Mouse (Mus musculus) adrenal gland, postnatal 25 days (tissue): ENCODE data around the gene Ssc4d. TPM values are rescaled to one million over a fixed set of nuclear protein-coding genes. Genes with fewer than 3 reads are reported as not detected.

Source experiments
- DNase-seq: peaks from one replicate; pipeline ENCODE4 v3.0.0; 2021; ENCODE audit warnings: mixed read lengths
- total RNA-seq: library from RNA; stranded (reverse); gene quantifications from 2 replicates; pipeline ENCODE4 v1.2.3, GENCODE M21; 2021

Ssc4d gene
- total RNA-seq, 1 experiment from 2014 or later: 7.9 TPM

DNA sequence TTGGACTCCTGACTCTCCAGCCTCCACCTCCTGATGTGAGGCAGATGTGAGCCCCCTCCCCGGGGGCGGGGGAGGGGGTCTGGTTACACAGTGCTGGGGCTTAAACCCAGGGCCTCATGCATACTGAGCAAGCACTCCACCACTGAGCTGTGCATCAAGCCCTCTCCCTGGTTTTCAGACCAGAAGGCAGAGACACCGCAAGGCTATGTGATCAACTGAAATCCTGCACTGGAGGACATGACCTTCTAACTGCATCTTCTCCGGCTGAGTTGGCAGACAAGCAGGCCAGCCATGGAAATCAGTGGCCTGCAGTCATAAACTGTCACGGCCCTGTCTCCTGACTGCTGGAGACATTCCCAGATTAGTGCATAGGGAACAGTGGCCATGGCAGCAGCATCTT is 33.7 kb downstream of the Ssc4d start:
- peak; percentile 39 for DNase-seq

DNA sequence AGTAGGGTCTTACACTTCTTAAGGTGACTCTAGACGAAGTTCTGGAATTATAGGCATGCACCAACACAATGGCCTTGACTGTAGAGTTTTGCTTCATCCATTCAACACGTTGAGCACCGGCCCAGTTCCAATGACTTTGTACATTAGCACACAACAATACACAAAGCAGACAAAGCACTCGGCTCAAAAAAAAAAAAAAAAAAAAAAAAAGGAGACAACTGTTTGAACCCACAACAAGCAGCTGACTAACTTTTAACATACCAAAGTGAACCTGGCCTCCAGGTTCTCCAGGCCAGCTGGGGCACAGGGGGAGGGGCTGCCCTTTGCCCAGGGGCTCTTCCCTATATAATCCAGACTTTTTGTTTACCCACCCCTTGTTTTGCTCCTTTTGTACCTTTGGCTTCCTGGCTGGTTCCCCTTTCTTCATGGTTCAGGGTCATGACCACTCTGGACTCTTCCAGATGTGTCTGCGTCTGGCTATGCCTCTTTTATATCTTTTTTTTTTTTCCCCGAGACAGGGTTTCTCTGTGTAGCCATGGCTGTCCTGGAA is 38.6 kb downstream of the Ssc4d start:
- DNase-seq: no peak

DNA sequence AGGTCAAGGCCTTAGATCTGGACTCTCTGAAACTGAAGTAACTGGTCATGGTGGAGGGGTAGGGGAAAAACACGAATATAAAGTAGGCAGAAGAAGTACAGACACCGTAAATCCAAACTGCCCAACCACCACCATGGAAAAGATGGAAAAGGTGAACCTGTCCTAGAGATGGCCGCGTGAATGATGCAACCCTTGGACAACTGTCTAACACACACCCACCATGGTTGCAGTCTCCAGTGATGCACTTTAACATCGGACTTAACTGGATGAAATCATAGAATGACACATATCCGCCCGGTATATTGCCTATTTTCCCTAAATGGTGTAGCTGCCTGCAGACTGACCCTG is 39.2 kb downstream of the Ssc4d start:
- no peak for DNase-seq

DNA sequence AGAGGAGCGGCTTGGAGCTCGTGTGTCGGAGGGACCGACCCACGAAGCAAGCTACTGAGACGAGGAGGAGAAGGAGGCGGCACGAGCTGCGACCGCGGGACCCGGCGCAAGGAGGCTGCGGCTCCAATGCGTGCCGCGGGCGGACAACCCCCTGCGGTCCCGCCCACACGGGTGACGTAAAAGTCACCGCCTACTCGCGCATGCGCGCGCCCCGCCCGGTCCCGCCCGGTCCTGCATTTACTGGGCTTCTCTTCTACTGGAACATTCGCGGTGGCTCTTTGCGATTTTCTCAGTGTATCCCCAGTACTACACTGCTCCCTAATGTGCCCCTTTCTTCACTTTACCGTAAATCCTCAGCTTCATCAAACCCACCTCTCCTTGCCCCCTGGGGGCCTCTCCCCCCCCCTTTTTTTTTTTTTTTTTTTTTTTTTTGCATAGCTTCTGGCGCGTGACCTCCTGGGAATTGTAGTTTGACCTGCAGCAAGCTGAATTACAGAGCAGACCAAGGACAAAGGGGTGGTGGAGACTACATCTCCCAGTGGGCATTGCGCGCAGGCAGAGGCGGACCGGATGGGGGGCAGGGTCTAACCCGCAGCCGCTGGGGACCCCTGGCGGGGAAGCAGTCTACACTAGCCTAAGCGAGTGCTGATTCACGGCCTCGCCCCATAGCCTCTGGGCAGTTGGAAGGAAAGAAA is 39.7 kb downstream of the Ssc4d start, which contains the start of gene Ywhag:
Gene Ywhag (minus strand): TSS at position 136 of the 695 bp plus-strand sequence.
- peak; percentile 98 for DNase-seq

DNA sequence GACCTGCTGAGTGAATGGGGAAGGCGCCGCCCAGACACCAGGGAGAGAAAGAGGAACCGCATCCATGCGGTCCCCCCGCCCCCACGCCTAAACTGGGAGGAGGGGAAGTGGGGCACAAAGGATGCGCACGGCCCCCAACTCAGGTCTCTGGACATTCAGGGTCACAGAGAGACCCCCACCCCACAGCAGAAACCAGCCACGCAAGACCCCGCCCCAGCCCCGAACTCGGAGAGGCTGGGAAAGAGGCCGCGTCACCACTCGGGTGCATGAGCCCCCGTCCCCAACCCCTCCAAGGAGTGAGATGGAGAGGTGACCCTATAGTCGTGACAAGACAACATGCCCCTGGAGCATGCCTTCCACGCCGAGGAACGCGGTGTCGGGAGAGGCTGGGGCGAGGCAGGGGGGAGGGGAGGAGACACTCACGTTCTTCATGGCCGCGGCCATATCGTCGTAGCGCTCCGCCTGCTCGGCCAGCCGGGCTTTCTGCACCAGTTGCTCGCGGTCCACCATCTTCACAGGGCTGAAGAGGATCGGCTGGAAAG is 40.4 kb downstream of the Ssc4d start:
- DNase-seq: peak; percentile 71

DNA sequence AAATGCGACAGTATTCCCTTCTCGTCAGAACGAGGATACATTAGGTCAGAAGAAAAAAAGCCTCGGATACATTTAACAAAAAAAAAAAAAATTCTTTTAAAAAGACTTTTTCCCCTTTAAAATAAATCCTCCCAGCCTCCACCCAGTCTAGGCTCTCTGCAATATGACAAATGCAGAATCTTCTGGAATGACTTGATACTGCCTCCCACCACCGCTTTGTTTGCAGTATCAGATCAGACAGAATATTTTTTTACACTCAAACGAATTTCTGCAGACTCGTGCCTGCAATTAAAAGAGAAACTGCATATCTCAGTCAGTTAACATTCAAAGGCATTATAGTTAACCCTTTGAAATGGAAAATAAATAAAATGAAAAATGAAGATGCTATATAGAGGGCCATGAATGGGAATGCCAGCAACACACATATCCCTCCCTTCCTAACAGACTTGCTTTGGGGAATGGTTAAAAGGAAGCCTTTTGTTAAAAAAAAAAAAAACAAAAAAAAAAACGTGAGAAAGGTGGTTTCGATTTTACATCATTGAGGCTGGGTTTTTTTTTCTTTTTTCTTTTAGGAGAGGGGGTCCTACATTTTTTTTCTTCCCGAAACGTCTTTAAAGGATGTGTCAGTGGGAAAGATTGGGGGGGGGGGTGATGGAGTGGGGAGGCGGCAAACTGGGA is 41.0 kb downstream of the Ssc4d start:
- DNase-seq: no peak

DNA sequence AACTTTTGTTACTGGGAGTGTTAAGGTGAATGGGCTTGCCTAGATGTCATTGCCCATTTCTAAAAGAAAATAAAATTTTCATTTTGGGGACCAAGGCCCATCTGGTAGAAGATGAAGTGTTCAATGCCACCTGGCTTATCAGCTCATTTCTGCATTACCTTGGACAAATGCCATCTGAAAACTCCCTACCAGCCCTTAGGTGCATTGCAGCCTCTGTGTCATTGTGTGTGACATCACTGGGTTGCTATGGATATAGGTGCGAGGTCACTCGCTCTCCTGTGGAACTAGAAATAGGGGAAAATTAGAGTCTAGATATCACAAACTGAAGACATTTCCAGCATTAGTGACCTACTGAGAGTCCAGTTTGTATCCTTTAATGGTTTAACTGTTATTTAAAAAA is 42.0 kb downstream of the Ssc4d start:
- no peak for DNase-seq

DNA sequence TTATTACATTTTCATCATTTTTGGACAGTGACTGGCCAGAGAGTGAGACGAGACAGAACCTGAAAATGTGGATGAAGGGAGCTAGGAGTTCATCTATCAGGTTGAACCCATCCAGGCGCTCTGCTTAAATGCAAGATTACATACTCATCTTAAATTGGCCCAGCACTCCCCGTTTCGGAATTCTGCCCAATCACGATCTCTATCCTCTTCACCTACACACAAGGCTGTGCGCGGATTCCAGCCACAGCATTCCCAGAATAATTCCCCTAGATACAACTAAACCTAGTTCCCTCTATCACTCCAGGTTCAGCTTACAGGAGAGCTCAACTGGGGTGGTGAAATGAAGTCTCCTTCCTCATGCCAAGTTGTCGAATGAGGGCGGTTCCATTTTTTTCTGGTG is 42.8 kb downstream of the Ssc4d start:
- DNase-seq: no peak

DNA sequence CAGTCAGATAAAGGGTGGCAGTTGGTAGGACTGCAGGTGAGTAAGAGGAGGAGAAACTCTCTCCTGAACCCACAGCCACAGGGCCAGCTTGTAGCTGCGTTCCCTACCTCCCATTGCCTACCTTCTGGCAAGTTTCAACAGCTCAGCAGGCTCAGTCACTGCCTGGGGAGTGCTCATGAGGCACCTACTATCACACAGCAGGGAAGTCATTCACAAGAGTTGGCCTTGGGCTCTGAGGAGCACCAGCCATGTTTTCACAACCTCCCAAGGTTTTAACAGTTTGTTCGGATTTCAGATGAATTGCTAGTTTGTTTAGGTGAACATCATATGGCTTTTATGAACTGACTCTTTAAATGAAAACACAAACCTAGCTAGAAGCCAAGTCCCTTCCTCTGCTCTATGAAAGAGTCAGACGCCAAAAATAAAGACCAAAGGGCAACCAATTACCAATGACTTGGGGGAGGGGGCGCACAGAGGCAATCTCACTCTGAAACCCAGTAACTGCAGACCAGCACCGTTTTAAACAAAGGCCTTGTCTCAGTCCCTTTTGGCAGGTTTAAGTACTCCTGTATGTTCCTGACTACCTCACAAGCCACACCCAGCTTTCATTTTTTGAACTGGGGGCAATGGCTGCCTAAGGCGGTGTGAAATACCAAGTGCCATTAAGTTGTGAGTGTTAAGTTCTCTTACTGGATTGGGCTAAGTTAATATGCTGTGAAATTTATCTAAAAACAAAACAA is 44.5 kb downstream of the Ssc4d start:
- no peak for DNase-seq

DNA sequence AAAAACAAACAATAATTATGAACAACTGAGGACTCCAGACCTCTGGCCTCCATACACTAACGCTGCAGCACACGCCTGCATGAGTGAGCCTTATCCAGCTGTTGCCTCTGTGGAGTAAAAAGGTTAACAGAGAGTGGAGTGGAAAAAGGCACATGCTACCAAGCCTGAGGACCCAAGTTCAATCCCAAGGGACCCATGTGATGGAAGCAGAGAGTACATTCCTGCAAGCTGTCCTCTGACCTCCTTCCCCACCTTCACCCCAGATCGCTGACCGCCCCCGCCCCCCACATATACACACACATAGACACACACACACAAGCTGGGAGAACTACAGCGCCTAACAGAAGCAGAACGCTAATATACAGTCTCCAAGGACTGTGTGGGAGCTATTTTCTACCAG is 50.4 kb downstream of the Ssc4d start:
- no peak for DNase-seq

DNA sequence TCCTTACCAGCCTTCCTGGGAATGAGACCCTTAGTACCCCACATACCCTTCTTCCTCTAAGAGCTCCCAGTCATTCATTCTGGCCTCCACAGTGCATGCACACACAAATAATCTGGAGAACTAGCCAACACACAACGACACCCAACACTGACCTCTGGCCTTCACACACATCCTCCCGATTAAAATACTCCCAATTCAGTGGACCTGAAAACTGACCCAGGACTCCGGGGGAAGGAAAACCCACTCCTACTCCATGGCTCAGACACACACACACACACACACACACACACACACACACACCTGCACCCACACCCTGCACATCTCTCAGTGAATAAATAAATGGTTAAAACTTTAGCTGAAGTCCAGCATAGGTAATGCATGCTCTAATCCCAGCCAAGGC is 54.4 kb downstream of the Ssc4d start:
- no peak for DNase-seq

DNA sequence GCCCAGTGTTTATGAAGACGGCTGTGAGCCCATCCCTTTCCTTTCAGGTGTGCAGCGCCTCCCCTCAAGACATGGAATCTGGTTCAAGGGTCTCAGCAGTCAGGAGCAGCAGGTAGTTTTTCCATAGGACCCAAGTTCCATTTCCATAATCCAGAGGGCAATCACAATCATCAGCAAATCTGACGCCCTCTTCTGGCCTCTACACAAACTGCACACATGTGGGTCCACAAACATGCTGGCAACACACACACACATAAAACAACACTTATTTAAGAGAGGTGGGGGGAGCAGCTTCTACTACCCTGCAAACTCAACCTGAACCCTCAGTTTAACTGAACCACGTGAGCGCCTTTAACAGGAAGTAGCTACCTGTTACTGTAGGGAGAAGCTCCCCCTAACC is 55.7 kb downstream of the Ssc4d start:
- DNase-seq: no peak

DNA sequence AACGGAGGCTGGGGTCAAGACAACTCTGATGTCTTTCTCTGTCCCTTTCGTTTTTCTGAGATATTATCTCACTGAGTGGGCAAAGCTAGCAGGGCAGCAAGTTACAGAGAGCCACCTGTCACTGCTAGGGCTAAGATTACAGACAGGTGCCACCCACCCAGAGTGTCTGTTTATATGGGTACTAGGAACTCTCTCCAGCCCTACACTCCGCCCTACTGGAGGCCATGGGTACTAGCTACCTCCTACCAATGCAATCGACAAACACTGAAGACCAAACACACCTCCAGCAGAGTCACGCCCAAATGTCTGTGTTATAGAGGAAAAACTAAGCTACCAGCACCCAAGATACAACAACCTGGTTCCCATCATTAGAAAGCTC is 56.3 kb downstream of the Ssc4d start:
- DNase-seq: no peak

DNA sequence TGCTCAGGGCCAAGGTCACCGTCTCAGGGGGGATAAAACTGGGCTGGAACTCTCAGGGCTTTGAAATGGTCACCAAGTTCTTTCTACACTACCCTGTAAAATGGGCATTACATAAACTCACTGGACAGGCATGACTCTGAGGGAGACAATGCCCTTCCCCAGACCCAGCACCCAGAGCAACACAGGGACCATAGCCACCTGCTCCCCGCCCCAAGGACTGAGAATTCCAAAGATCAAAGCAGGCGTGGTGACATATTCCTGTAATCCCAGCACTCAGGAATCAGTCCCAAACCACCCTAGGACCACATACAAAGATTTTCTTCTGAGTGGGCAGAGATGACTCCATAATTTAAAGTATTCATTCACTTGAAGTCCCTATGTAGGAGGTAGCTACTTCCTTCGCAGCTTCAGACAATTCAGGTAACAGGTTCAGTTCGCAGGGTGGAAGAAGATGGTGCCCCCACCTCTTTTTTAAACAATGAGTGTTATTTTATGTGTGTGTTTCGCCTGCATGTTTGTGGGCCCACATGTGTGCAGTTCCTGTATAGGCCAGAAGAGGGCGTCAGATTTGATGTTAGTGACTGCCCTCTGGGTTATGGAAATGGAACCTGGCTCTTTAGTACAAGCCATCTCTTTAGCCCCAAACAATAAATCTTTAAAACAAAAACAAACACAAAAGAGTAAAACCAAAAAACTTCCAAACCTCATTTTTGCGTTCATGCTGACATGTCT is 56.8 kb downstream of the Ssc4d start:
- DNase-seq: no peak

DNA sequence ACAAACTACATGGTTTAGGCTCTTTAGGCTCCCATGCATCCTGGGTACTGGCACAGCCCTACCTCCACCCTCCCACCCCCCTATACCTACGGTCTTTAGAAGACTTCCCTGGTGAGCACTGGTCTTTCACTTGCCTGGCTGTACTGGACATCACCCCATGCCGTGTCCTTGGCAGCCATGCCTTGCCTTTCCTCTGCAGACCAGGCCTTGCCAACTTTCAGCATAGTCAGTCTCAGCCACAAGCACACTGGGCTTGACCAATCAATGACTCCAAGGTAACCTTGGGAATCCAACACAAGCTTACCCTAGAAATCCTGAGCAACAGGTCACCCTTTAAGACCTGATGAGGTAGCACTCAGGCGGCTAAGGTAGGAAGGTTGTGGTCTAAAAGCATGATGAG is 57.7 kb downstream of the Ssc4d start:
- DNase-seq: peak; percentile 41

DNA sequence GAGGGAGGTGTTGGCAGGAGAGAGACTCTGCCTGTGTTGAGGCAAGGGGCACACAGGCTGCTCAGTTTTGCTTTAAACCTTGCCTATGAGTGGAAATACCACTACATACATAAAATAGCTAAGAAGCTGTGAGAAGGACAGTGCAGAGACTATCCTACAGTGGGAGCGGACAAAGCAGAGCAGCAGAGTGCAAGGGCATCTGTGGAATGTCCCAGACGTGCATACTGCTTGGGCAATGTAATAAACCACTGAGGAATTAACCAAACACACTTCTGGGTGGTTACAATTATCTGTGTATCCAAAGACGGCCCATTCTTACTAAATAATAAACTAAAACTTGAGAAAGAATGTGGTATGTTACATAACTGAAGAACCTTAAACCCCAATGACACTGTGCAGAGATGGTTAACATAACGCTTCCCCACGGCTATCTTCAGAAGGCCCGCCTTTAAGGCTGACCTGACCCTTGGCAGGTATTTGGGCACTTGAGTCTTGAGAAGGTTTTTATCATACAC is 58.2 kb downstream of the Ssc4d start:
- DNase-seq: no peak

DNA sequence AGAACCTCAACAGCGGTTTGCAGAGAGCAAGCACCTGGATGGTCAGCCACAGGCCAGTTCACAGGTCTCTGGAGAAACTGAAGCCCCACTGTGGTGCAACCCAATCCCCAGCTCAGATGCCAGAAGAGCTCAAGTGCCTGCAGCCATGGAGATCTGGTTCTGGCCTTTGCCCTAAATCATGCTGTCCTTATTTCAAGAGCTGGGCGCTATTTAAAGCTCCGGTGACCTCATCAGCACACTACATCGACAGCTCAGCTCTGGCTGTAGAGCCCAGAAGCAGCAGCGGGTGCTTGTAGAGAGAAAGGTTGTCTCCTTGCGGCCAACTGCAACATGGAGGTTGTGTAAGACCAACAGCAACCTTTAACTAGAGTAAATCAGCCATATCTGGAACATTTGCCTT is 60.2 kb downstream of the Ssc4d start:
- DNase-seq: peak; percentile 38

DNA sequence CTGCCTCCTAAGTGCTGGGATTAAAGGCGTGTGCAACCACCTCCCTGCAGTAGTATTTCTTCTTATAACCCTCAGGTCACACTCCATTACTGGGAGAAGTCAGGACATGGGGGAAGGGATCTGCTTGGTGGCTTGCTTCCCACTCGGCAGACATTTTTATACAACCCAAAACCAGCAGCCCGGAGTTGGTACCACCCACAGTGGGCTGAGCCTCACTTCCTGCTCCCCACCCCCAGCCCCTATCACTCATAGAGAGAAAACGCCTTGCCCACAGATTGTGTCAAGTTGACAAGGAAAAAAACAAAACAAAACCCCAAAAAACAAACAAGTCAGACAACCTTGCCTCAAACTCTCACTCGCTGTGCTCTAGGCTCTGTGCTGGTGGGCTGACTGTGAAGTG is 61.1 kb downstream of the Ssc4d start:
- no peak for DNase-seq

DNA sequence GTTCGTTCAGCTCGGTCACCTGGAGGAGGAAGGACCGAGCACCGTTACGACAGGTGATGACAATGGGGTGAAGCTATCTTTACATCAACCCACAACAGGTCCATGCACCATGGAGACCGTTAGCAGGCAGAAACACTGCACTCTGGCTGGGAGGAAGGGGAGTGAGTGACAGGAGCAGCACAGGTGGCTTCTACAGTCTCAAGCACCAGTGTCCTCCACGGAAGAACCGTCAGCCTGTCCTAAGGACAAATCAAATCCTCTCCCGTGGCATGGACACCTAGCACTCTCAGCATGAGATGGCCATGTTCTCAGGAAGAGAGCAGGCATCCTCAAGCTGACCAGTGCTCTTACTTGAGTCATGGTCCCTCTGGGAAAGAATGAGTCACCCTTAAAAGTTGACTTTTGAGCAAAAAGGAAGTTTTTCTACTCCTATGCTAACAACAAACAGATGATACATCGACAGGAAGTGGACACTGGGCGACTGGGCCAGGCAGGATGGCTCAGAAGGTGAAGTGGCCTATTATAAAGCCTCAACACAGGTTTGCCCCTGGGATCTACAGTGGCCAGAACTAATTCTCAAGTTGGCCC is 62.6 kb downstream of the Ssc4d start:
- no peak for DNase-seq

DNA sequence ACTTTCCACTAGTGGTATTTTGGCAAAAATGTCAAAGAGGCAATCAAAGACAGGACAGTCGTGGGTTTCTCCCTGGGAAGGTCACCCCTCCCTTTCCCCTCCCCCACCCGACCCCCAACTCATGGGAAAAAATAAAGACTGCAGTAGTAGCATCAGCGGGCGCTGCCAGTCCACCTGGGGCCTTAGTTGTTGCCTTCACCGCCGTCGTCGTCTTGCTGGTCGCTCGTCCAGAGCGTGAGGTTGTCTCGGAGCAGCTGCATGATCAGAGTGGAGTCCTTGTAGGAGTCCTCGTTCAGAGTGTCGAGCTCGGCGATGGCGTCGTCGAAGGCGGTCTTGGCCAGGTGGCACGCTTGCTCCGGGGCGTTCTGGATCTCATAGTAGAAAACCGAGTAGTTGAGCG is 63.5 kb downstream of the Ssc4d start:
- DNase-seq: no peak
